Mouse (Mus musculus) G1E (cell line): ENCODE results near the gene Plcg1.

Source experiments
- CTCF ChIP-seq: IDR thresholded peaks from 2 replicates; pipeline ENCODE4 v1.5.1; 2012; ENCODE audit warnings: low read depth, low read length, inconsistent platforms, mixed read lengths
- POLR2AphosphoS5 ChIP-seq: IDR thresholded peaks from 2 replicates; pipeline ENCODE4 v1.6.1; 2012; ENCODE audit warnings: low read depth, low read length, inconsistent platforms; ENCODE audit not compliant: insufficient replicate concordance
- TAL1 ChIP-seq: conservative IDR thresholded peaks from 2 replicates; pipeline ENCODE4 v1.6.1; 2012; ENCODE audit warnings: low read depth, low read length, inconsistent platforms, mixed read lengths

GRCm38 (mm10) chr2:160766371-160766771 lies 35.3 kb downstream of the Plcg1 start:
- TF ChIP-seq CTCF (no peak), TAL1 (no peak), POLR2AphosphoS5 (no peak)
